Mouse (Mus musculus): ENCODE data around the gene Sntg2. TPM values are rescaled to one million over a fixed set of nuclear protein-coding genes. Genes with fewer than 3 reads are reported as not detected.

The Sntg2 gene
- polyA plus RNA-seq, 1 experiment = 2.4 TPM

GRCm38 (mm10) chr12:30216762-30217441 is 156.3 kb downstream of the Sntg2 start:
- no peak for TF ChIP-seq CTCF (IDR thresholded peaks at IDR 0.05; ENCODE audit: extremely low read depth, insufficient read depth, low read length)
- TF ChIP-seq POLR2A (IDR thresholded peaks at IDR 0.05; ENCODE audit: extremely low read depth, insufficient read depth, low read length) = no peak
- no peak overlapping the region for H3K4me3 ChIP-seq (ENCODE audit: insufficient read depth, low read length)
- no peaks in the 10 kb centered on the region for H3K4me1 ChIP-seq (ENCODE audit: control insufficient read depth, insufficient read depth, low read length)
- no peak overlapping the region for H3K27ac ChIP-seq (ENCODE audit: insufficient read depth, low read length)

GRCm38 (mm10) chr12:30214761-30215160 is 158.4 kb downstream of the Sntg2 start:
- no peak overlapping the region for H3K4me3 ChIP-seq (ENCODE audit: insufficient read depth, low read length)
- H3K4me1 ChIP-seq (ENCODE audit: control insufficient read depth, insufficient read depth, low read length) = no peaks in the 10 kb centered on the region
- TF ChIP-seq CTCF (IDR thresholded peaks at IDR 0.05; ENCODE audit: extremely low read depth, insufficient read depth, low read length) (no peak), POLR2A (IDR thresholded peaks at IDR 0.05; ENCODE audit: extremely low read depth, insufficient read depth, low read length) (no peak)
- H3K27ac ChIP-seq (ENCODE audit: insufficient read depth, low read length) = no peak overlapping the region

- Histone ChIP-seq H3K4me1 (ENCODE audit: control insufficient read depth, insufficient read depth, low read length) (peaks cover 1% of the 10 kb centered on the region; the same call in 1 of the 2 replicates), H3K4me3 (ENCODE audit: insufficient read depth, low read length) (no peak overlapping the region), H3K27ac (ENCODE audit: insufficient read depth, low read length) (no peak overlapping the region)
- TF ChIP-seq POLR2A (IDR thresholded peaks at IDR 0.05; ENCODE audit: extremely low read depth, insufficient read depth, low read length) (no peak), CTCF (IDR thresholded peaks at IDR 0.05; ENCODE audit: extremely low read depth, insufficient read depth, low read length) (no peak)
These were observed 162.8 kb downstream of the Sntg2 start for GRCm38 (mm10) chr12:30210388-30210787.

DNA sequence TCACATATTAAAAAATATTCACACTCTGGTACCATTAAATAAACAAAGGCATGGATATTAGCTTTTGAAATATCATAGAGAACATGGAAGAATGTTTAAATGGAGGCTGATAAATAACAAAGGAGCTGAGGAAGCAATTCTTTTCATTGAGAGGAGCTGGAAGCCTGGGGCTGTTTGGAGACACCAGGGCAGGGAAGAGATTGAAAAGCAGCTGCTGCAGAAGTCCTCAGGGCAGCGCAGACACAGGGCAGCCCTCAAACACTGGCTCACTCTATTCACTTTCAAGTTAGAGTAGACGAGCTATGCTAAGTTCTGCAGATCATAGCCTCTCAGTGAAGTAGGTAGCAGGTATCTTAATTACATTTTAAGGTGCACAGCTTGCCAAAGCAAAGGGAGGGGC is 164.6 kb downstream of the Sntg2 start:
- no peak overlapping the region for H3K27ac ChIP-seq (ENCODE audit: insufficient read depth, low read length)
- peaks cover 1% of the 10 kb centered on the region; the same call in 1 of the 2 replicates for H3K4me1 ChIP-seq (ENCODE audit: control insufficient read depth, insufficient read depth, low read length)
- no peak for TF ChIP-seq POLR2A (IDR thresholded peaks at IDR 0.05; ENCODE audit: extremely low read depth, insufficient read depth, low read length)
- TF ChIP-seq CTCF (IDR thresholded peaks at IDR 0.05; ENCODE audit: extremely low read depth, insufficient read depth, low read length) = no peak
- no peak overlapping the region for H3K4me3 ChIP-seq (ENCODE audit: insufficient read depth, low read length)

GRCm38 (mm10) chr12:30208087-30208486 is 165.1 kb downstream of the Sntg2 start:
- TF ChIP-seq POLR2A (IDR thresholded peaks at IDR 0.05; ENCODE audit: extremely low read depth, insufficient read depth, low read length) (no peak), CTCF (IDR thresholded peaks at IDR 0.05; ENCODE audit: extremely low read depth, insufficient read depth, low read length) (no peak)
- Histone ChIP-seq H3K27ac (ENCODE audit: insufficient read depth, low read length) (no peak overlapping the region), H3K4me3 (ENCODE audit: insufficient read depth, low read length) (no peak overlapping the region), H3K4me1 (ENCODE audit: control insufficient read depth, insufficient read depth, low read length) (peaks cover 1% of the 10 kb centered on the region; the same call in 1 of the 2 replicates)

- H3K4me3 ChIP-seq (ENCODE audit: insufficient read depth, low read length) = no peak overlapping the region
- peaks cover 3% of the 10 kb centered on the region; the same call in 1 of the 2 replicates for H3K4me1 ChIP-seq (ENCODE audit: control insufficient read depth, insufficient read depth, low read length)
- no peak overlapping the region for H3K27ac ChIP-seq (ENCODE audit: insufficient read depth, low read length)
- TF ChIP-seq CTCF (IDR thresholded peaks at IDR 0.05; ENCODE audit: extremely low read depth, insufficient read depth, low read length) (no peak), POLR2A (IDR thresholded peaks at IDR 0.05; ENCODE audit: extremely low read depth, insufficient read depth, low read length) (no peak)
These were observed 168.7 kb downstream of the Sntg2 start for GRCm38 (mm10) chr12:30204457-30204856.

- no peak overlapping the region for H3K27ac ChIP-seq (ENCODE audit: insufficient read depth, low read length)
- peaks cover 2% of the 10 kb centered on the region; the same call in 1 of the 2 replicates for H3K4me1 ChIP-seq (ENCODE audit: control insufficient read depth, insufficient read depth, low read length)
- TF ChIP-seq POLR2A (IDR thresholded peaks at IDR 0.05; ENCODE audit: extremely low read depth, insufficient read depth, low read length) (no peak), CTCF (IDR thresholded peaks at IDR 0.05; ENCODE audit: extremely low read depth, insufficient read depth, low read length) (no peak)
- no peak overlapping the region for H3K4me3 ChIP-seq (ENCODE audit: insufficient read depth, low read length)
These were observed 170.4 kb downstream of the Sntg2 start for GRCm38 (mm10) chr12:30202763-30203162.

DNA sequence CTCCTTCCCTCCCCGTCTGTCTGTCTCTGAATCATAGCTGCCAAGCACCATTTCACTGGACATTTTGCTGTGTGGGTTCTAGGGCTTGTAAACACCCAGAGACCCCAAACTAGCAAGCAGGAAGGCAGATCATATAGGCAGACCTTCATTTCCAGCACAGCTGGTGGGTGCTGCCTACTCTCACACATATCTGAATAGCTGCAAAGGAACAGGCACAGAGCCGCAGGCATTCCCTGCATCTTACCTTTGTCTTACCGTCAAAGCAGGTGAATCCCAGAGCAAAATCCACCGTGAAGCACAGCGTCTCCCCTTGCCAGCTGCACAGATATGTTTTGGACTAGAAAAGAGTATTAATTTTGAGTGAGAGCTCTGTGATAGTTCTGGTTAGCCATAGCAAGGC is 172.1 kb downstream of the Sntg2 start:
- Histone ChIP-seq H3K4me1 (ENCODE audit: control insufficient read depth, insufficient read depth, low read length) (peaks cover 2% of the 10 kb centered on the region; the same call in 1 of the 2 replicates), H3K27ac (ENCODE audit: insufficient read depth, low read length) (no peak overlapping the region), H3K4me3 (ENCODE audit: insufficient read depth, low read length) (no peak overlapping the region)
- no peak for TF ChIP-seq CTCF (IDR thresholded peaks at IDR 0.05; ENCODE audit: extremely low read depth, insufficient read depth, low read length)
- TF ChIP-seq POLR2A (IDR thresholded peaks at IDR 0.05; ENCODE audit: extremely low read depth, insufficient read depth, low read length) = no peak

- no peak overlapping the region for H3K27ac ChIP-seq (ENCODE audit: insufficient read depth, low read length)
- TF ChIP-seq POLR2A (IDR thresholded peaks at IDR 0.05; ENCODE audit: extremely low read depth, insufficient read depth, low read length) = no peak
- TF ChIP-seq CTCF (IDR thresholded peaks at IDR 0.05; ENCODE audit: extremely low read depth, insufficient read depth, low read length) = no peak
- no peak overlapping the region for H3K4me3 ChIP-seq (ENCODE audit: insufficient read depth, low read length)
- H3K4me1 ChIP-seq (ENCODE audit: control insufficient read depth, insufficient read depth, low read length) = peaks cover 2% of the 10 kb centered on the region; the same call in 1 of the 2 replicates
These were observed 172.6 kb downstream of the Sntg2 start for GRCm38 (mm10) chr12:30200621-30201020.

DNA sequence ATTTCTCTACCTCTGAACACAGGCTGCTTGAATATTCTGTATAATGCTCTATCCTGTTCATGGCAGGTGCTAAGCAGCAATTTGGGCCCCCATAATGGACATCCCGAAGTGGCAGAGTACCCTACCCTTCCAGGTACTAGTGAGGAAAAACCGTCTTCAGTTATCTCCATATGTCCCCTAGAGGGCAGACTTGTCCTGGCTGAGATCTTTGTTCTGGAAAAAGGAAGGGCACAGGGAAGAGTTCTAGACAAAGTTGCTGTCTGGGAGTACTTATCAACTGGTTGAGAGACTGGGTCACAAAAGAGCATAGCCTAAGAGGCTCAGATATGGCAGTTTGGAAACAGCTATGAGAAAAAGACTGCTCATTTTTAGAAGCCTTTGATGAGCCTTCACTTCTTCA is 173.4 kb downstream of the Sntg2 start:
- TF ChIP-seq POLR2A (IDR thresholded peaks at IDR 0.05; ENCODE audit: extremely low read depth, insufficient read depth, low read length) = no peak
- TF ChIP-seq CTCF (IDR thresholded peaks at IDR 0.05; ENCODE audit: extremely low read depth, insufficient read depth, low read length) = peak; percentile 68
- Histone ChIP-seq H3K4me1 (ENCODE audit: control insufficient read depth, insufficient read depth, low read length) (peaks cover 2% of the 10 kb centered on the region; the same call in 1 of the 2 replicates), H3K4me3 (ENCODE audit: insufficient read depth, low read length) (no peak overlapping the region), H3K27ac (ENCODE audit: insufficient read depth, low read length) (no peak overlapping the region)

All from cortical plate, adult 2 months (tissue).